Mouse (Mus musculus) CH12.LX (cell line): ENCODE measurements around the gene Taf8.

ENCODE experiments used
- CTCF ChIP-seq, 2 experiments: IDR thresholded peaks in 1 of 2; conservative IDR thresholded peaks in 1 of 2; 2 replicates each; pipeline ENCODE4 v1.5.1; 2011 to 2012; ENCODE audit warnings: low read depth in 2 of 2, low read length in 2 of 2, improper control_type of control experiment in 1 of 2, inconsistent platforms in 1 of 2, mild to moderate bottlenecking in 1 of 2, moderate library complexity in 1 of 2
- MYC ChIP-seq: IDR thresholded peaks from 2 replicates; pipeline ENCODE4 v1.6.1; 2011; ENCODE audit warnings: low read depth, mild to moderate bottlenecking, improper control_type of control experiment, low read length
- POLR2A ChIP-seq: IDR thresholded peaks from 2 replicates; pipeline ENCODE4 v1.6.1; 2011; ENCODE audit warnings: low read depth, mild to moderate bottlenecking, improper control_type of control experiment, low read length
- UBTF ChIP-seq: IDR thresholded peaks from 2 replicates; pipeline ENCODE4 v1.6.1; 2012; ENCODE audit warnings: low read depth, mild to moderate bottlenecking, inconsistent platforms, low read length, improper control_type of control experiment, moderate library complexity

DNA sequence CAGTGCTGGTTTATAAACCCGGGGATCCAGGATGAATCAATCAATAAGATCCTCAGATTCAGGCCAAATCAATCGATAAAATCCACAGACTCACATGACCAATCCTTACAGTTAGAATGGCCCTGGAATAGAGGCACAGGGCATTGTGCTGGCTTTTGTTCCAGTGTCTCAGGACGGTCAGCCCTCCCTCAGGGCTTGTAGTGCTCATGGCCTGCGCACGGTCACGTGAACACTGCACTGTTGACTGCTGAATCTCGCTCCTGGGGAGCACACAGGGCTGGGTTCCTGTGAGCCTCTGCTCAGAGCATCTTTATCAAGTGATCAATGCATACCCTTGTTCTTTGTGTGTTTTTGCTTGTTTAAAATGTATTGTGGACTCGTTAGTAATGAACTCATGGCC is 26.8 kb upstream of the Taf8 start:
- no peak for TF ChIP-seq UBTF
- TF ChIP-seq MYC = no peak
- no peak for TF ChIP-seq POLR2A
- no peak for TF ChIP-seq CTCF (conservative IDR thresholded peaks at IDR 0.05 in 1 of 2, IDR thresholded peaks at IDR 0.05 in 1 of 2; ENCODE audit: low read depth in 2 of 2, low read length in 2 of 2)
